Mouse (Mus musculus) intestine, embryonic 15.5 days (tissue): Measurements from ENCODE around the gene Lingo4. TPM values are rescaled to one million over a fixed set of nuclear protein-coding genes. Genes with fewer than 3 reads are reported as not detected.

Source experiments
- ATAC-seq: fragments of 200-750 bp; cut with Nextera tagmentation; 2 replicates; pipeline ENCODE4 v1.8.0; 2017; ENCODE audit warnings: moderate TSS enrichment, moderate library complexity
- H3K27ac ChIP-seq: fragments of 300-500 bp; sonication (generic); 2 replicates; pipeline ENCODE4 v1.5.1; 2015; ENCODE audit warnings: mild to moderate bottlenecking, inconsistent platforms
- H3K27me3 ChIP-seq: fragments of 300-500 bp; sonication (generic); replicated peaks from 2 replicates; pipeline ENCODE4 v1.6.1; 2015; ENCODE audit warnings: inconsistent platforms
- H3K36me3 ChIP-seq: fragments of 300-500 bp; sonication (generic); 2 replicates; pipeline ENCODE4 v1.6.1; 2015; ENCODE audit warnings: inconsistent platforms
- H3K4me1 ChIP-seq: fragments of 300-500 bp; sonication (generic); replicated peaks from 2 replicates; pipeline ENCODE4 v1.6.1; 2015; ENCODE audit warnings: inconsistent platforms
- H3K4me2 ChIP-seq: fragments of 300-500 bp; sonication (generic); replicated peaks from 2 replicates; pipeline ENCODE4 v1.6.1; 2015; ENCODE audit warnings: mild to moderate bottlenecking, inconsistent platforms
- H3K4me3 ChIP-seq: fragments of 300-500 bp; sonication (generic); replicated peaks from 2 replicates; pipeline ENCODE4 v1.5.1; 2015; ENCODE audit warnings: inconsistent platforms
- H3K9ac ChIP-seq: fragments of 300-500 bp; sonication (generic); 2 replicates; pipeline ENCODE4 v1.6.1; 2015; ENCODE audit warnings: inconsistent platforms
- H3K9me3 ChIP-seq: fragments of 300-500 bp; sonication (generic); 2 replicates; pipeline ENCODE4 v1.6.1; 2016; ENCODE audit warnings: inconsistent platforms
- WGBS: fragments of 180-500 bp; shearing (Covaris S2); methylation state at CpG from one replicate; pipeline ENCODE4 v1.1.7; 2015; 5-methylcytosine and 5-hydroxymethylcytosine counted together
- polyA plus RNA-seq: library from polyadenylated mRNA; unstranded; fragments of >200 nt; fragmentation: Nextera tagmentation; extraction: Ambion mirVana; gene quantifications from 2 replicates; pipeline ENCODE4 v1.2.1, GENCODE M21; 2015

Gene Lingo4
- polyA plus RNA-seq, 1 experiment from 2014 or later: 0.41 TPM

DNA sequence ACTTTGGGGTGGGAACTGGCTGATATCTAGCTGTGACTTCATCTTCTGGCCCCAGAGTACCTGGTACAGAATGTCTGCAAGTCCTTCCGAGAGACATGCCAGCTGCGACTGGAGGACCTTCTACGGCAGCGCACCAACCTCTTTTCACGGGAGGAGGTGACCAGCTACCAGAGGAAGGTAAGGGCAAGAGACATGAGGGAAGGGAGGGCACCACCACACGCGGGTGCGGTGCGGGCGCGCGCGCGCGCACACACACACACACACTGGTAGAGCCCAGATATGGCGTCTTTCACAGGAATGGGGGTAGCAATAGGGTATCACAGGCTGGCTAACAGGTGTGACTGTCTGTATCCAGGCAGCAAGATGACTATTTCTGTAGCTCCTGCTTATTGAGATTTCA lies 8.9 kb upstream of the Lingo4 start:
- Histone ChIP-seq H3K27me3 (no peaks in the 10 kb centered on the region; the same call in 1 of the 2 replicates), H3K27ac (no peak overlapping the region), H3K4me2 (no peak overlapping the region), H3K9me3 (no peaks in the 10 kb centered on the region), H3K36me3 (no peaks in the 10 kb centered on the region), H3K9ac (no peak overlapping the region), H3K4me3 (no peak overlapping the region), H3K4me1 (no peaks in the 10 kb centered on the region)
- no peak for ATAC-seq
- WGBS: 93% methylated on average over 16 of the region's 16 CpGs

DNA sequence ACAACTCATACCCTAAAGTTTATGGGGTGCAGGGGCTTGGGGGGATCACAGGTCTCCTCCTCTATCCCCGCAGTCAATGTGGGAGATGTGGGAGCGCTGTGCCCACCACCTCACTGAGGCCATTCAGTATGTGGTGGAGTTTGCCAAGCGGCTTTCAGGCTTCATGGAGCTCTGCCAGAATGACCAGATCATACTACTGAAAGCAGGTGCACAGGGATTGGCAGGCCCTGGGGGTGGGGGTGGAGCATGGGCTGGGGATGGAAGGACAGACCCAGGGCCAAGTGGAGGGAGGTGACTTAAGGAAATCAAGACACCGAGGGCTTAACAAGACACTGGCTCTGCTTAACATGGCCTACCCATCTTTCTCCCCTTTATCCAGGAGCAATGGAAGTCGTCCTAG lies 7.3 kb upstream of the Lingo4 start:
- WGBS: 77% methylated on average over 5 of the region's 5 CpGs
- Histone ChIP-seq H3K4me2 (no peak overlapping the region), H3K27ac (no peak overlapping the region), H3K4me3 (no peak overlapping the region), H3K9ac (no peak overlapping the region), H3K4me1 (no peaks in the 10 kb centered on the region), H3K9me3 (no peaks in the 10 kb centered on the region), H3K27me3 (no peaks in the 10 kb centered on the region; the same call in 1 of the 2 replicates), H3K36me3 (no peaks in the 10 kb centered on the region)
- ATAC-seq: no peak

DNA sequence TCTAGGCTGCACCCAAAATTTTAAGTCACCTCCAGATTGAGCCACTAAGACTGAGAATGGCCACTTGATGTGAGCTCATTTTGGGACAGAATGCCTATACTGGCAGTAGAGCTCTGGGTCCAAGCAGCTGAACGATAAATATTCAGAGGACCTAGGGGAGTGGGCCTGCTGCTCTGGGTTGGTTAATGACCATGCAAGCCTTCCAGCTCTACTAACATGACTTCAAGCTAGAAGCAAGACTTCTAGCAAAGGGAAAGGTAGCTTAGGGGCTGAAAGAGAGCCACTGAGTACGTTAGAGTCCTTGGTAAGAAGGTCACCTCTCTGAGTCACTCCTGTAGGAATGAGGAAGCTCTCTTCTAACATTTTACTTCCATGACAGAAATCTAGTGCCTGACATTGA lies 6.2 kb upstream of the Lingo4 start:
- Histone ChIP-seq H3K27me3 (peaks cover 6% of the 10 kb centered on the region), H3K36me3 (no peaks in the 10 kb centered on the region), H3K9ac (no peak overlapping the region), H3K27ac (no peak overlapping the region), H3K4me3 (no peak overlapping the region), H3K9me3 (no peaks in the 10 kb centered on the region), H3K4me1 (no peaks in the 10 kb centered on the region), H3K4me2 (no peak overlapping the region)
- ATAC-seq: no peak
- WGBS: 76% methylated on average over 2 of the region's 2 CpGs

DNA sequence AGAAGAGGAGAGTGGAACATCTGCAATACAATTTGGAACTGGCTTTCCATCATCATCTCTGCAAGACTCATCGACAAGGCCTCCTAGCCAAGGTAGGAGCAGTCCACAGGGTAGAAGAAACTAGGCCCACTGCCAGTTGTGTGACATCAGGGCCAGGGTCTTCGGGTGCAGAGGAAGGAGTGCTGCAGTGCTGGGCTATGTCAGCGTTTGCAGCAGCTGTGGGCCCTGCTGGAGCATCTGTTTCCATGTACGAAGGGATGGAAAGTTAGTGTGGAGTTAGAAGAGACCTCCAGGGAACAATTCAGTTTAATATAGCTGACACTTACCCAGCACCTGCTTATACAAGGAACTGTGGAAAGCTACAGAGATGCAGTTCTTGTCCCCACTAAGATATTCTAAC lies 5.3 kb upstream of the Lingo4 start:
- no peak for ATAC-seq
- no peak overlapping the region for H3K4me3 ChIP-seq
- no peak overlapping the region for H3K9ac ChIP-seq
- no peak overlapping the region for H3K4me2 ChIP-seq
- H3K9me3 ChIP-seq: no peaks in the 10 kb centered on the region
- H3K27me3 ChIP-seq: peaks cover 12% of the 10 kb centered on the region
- no peaks in the 10 kb centered on the region for H3K36me3 ChIP-seq
- WGBS: 60% methylated on average over 4 of the region's 4 CpGs
- H3K27ac ChIP-seq: no peak overlapping the region
- H3K4me1 ChIP-seq: no peaks in the 10 kb centered on the region

DNA sequence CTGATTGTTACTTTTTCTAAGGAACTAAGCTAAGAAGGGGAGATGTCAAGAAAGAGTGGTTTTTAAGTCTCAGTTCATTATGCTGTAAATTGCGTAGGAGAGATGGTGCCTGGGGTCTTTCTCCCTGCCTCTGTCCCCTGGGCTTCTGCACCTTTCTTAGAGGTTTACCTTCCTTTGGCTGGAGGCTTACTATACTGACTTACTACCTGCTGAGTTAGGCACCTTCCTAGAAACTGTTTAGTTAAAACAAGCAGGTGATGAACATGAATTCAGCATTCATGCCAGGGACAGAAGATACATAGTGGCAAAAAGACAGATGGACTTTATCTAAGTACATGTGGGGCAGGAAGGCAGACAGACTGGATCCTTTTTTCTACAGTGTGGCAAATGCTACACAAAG lies 2.0 kb upstream of the Lingo4 start:
- no peak overlapping the region for H3K9ac ChIP-seq
- no peaks in the 10 kb centered on the region for H3K9me3 ChIP-seq
- no peaks in the 10 kb centered on the region for H3K36me3 ChIP-seq
- H3K27ac ChIP-seq: no peak overlapping the region
- no peak overlapping the region for H3K4me3 ChIP-seq
- no peak for ATAC-seq
- H3K4me2 ChIP-seq: no peak overlapping the region
- H3K27me3 ChIP-seq: peaks cover 32% of the 10 kb centered on the region
- WGBS: 83% methylated on average over 1 of the region's 1 CpGs
- H3K4me1 ChIP-seq: 0 out of 2 replicates have a peak, but pooled peaks cover 2% of the 10 kb centered on the region

DNA sequence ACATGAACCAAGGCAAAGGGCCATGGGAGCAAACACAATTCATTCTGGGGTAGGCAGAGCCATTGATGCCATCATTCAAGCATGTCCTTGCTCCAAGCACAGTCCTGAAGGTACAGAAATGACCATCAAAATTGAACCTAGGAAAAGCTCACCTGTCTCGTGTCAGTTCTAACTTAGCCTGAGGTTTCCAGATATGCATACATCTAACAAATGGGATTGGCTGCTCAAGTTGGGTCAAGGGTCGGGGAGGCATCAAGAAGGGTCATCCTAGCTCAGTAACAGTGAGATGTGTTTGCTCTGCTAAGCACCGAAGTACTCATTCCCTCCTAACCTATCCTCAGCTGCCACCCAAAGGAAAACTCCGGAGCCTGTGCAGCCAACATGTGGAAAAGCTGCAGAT lies 1.5 kb upstream of the Lingo4 start:
- Histone ChIP-seq H3K27me3 (peaks cover 37% of the 10 kb centered on the region), H3K27ac (no peak overlapping the region), H3K9ac (no peak overlapping the region), H3K9me3 (no peaks in the 10 kb centered on the region), H3K36me3 (no peaks in the 10 kb centered on the region), H3K4me1 (0 out of 2 replicates have a peak, but pooled peaks cover 2% of the 10 kb centered on the region), H3K4me2 (no peak overlapping the region), H3K4me3 (no peak overlapping the region)
- 76% methylated on average over 4 of the region's 4 CpGs for WGBS
- ATAC-seq: no peak

DNA sequence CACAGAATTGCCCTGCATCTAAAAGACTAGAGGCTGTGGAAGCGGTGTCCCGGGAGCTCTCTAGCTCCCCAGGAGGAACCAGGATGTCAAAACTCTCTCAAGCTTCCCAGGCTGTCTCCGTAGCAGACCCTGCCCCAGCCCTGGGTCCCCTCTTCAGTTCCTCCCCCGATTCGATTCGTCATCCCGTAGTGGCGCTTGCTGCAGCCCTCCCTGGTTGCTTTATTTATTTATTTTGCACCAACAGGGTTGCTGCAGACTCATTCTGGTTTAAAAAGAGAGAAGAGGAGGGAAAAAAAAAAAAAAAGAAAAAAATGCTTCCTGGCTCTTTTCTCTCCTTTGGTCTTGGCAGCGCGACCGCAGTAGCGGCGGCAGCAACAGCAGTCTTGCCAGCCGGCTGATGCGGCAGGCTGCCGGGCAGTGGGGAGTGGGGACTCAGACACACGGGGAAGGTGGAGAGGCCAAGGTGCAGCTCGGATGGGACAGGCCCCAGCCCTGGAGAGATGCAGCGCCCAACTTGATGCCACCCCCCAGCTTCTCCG lies 695 bp downstream of the Lingo4 start:
- no peak overlapping the region for H3K9ac ChIP-seq
- 0 out of 2 replicates have a peak, but pooled peaks cover 2% of the 10 kb centered on the region for H3K4me1 ChIP-seq
- H3K4me2 ChIP-seq: peak overlapping the region; percentile 62
- no peak for ATAC-seq
- no peaks in the 10 kb centered on the region for H3K36me3 ChIP-seq
- H3K9me3 ChIP-seq: no peaks in the 10 kb centered on the region
- H3K27me3 ChIP-seq: peaks cover 45% of the 10 kb centered on the region
- no peak overlapping the region for H3K27ac ChIP-seq
- H3K4me3 ChIP-seq: peak overlapping the region; percentile 17
- WGBS: 3% methylated on average over 20 of the region's 20 CpGs

DNA sequence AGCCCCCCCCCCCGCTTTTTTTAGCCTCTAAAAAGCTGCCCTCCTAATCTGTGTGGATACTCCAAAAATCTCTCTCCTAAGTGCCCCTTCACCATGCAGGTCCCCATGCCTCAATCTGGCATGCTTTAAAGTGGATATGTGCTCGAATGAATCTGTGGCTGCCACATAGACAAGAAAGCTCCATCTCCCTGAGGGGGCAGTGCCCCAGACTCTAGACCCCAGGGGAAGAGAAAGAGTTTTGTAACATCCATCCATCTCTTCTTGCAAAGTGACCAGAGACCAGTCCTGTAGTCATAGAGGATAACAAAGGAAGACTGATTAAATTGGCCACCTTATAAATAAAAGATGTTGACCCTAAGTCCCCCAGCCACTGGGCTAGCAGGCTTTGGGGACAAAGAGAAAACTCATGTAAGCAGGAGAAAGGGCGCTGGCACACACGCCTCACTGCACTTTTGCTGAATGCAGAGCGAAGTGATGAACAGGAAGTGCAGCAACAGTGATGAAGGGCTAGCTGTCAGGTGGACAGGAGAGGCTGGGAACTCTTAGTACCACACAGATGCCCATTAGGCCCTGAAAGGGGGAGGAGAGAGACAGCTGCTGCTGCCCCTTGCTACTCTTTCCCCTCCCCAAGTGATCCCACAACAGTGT lies 1.5 kb downstream of the Lingo4 start:
- no peak for ATAC-seq
- no peaks in the 10 kb centered on the region for H3K9me3 ChIP-seq
- H3K27ac ChIP-seq: no peak overlapping the region
- peaks cover 45% of the 10 kb centered on the region for H3K27me3 ChIP-seq
- 0 out of 2 replicates have a peak, but pooled peaks cover 2% of the 10 kb centered on the region for H3K4me1 ChIP-seq
- WGBS: 46% methylated on average over 5 of the region's 5 CpGs
- H3K9ac ChIP-seq: no peak overlapping the region
- no peak overlapping the region for H3K4me3 ChIP-seq
- H3K36me3 ChIP-seq: no peaks in the 10 kb centered on the region
- no peak overlapping the region for H3K4me2 ChIP-seq

DNA sequence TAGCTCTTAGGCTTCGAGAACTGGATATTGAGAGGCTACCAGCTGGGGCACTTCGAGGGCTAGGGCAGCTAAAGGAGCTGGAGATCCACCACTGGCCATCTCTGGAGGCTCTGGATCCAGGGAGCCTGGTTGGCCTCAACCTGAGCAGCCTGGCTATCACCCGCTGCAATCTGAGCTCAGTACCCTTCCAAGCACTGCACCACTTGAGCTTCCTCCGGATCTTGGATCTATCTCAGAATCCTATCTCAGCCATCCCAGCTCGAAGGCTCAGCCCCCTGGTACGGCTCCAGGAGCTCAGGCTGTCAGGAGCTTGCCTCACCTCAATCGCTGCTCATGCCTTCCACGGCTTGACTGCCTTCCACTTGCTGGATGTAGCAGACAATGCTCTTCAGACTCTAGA lies 4.1 kb downstream of the Lingo4 start:
- Histone ChIP-seq H3K36me3 (no peaks in the 10 kb centered on the region), H3K4me3 (no peak overlapping the region), H3K27ac (no peak overlapping the region), H3K27me3 (peaks cover 38% of the 10 kb centered on the region), H3K9ac (no peak overlapping the region), H3K9me3 (no peaks in the 10 kb centered on the region), H3K4me2 (no peak overlapping the region), H3K4me1 (0 out of 2 replicates have a peak, but pooled peaks cover 2% of the 10 kb centered on the region)
- WGBS: 66% methylated on average over 8 of the region's 8 CpGs
- no peak for ATAC-seq

DNA sequence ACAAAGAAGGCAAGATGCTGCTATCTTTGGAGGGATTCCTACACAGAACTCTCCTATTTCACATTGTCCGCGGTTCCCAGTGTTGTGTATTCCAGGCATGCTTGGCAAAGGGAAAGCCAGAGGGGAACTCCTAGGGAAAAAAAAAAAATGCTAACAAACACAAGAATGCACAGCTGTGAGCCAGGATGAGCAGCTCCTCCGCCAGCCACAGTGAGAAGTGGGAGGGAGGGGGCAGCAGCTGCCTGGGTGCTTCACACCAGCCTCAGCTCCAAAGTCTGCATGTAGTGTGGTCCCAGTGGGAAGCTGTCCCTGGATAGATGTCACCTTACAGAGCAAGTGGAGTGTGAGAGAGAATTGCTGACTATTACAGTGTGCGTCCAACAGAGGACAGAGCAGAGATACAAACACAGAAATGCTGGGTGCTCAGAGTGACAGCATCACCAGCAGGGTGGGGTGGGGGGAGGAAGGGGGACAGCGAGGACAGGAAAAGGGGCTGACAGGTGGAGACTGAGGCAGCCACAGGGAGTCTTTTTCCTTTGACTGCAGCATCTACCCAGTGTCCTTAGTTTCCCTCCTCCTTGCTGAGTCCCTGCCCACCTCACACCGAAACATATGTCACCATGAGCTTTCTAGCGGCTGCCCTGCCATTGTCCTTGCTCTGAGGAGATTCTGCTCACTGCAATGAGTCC lies 6.2 kb downstream of the Lingo4 start:
- WGBS: 26% methylated on average over 7 of the region's 7 CpGs
- Histone ChIP-seq H3K27me3 (peaks cover 27% of the 10 kb centered on the region), H3K27ac (no peak overlapping the region), H3K4me3 (no peak overlapping the region), H3K4me2 (no peak overlapping the region), H3K36me3 (no peaks in the 10 kb centered on the region), H3K9me3 (no peaks in the 10 kb centered on the region), H3K9ac (no peak overlapping the region), H3K4me1 (no peaks in the 10 kb centered on the region)
- no peak for ATAC-seq

DNA sequence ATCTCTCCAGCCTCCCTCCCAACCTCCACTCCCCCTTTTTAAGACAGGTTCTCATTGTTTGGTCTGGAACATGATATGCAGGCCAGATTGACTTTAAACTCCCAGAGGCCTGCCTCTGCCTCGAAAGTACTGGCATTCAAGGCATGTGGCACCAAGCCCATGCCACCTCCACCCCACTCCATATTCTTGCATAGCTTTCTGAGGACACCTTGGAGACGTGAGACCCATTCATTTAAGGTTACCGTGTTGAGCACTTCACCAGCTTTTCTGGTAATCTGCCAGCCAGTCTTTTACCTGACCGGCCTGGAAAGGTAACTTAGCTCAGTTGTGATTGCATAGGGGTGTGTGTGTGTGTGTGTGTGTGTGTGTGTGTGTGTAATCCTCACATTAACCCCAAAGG lies 7.2 kb downstream of the Lingo4 start:
- Histone ChIP-seq H3K27ac (no peak overlapping the region), H3K4me3 (no peak overlapping the region), H3K4me2 (no peak overlapping the region), H3K27me3 (peaks cover 19% of the 10 kb centered on the region), H3K4me1 (no peaks in the 10 kb centered on the region), H3K9me3 (no peaks in the 10 kb centered on the region), H3K36me3 (no peaks in the 10 kb centered on the region), H3K9ac (no peak overlapping the region)
- ATAC-seq: no peak
- WGBS: 63% methylated on average over 4 of the region's 4 CpGs

DNA sequence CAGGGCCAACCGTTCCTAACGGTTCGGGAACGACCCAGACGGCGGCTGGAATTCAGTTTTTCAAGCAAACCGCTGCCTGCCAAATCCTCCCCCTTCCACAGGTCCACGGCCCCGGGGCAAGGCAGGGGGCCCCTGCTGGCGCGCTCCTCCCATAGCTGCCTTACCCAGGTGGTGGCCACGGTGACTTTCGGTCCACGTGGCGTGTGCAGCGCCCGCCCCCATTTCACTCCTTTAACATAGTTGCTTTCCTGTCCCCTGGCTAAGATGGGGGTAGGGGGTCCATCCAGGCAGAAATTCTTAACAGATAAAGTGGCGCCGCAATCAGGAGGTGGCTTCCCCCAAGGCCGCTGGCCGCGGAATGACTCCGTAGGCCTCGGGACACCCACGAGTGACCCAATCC lies 14.2 kb downstream of the Lingo4 start:
- 7% methylated on average over 25 of the region's 25 CpGs for WGBS
- H3K4me2 ChIP-seq: peak overlapping the region; percentile 94
- H3K27me3 ChIP-seq: no peaks in the 10 kb centered on the region
- peaks cover 7% of the 10 kb centered on the region for H3K4me1 ChIP-seq
- no peak overlapping the region for H3K27ac ChIP-seq
- H3K4me3 ChIP-seq: peak overlapping the region; percentile 47
- H3K36me3 ChIP-seq: no peaks in the 10 kb centered on the region
- ATAC-seq: peak; percentile 63
- H3K9ac ChIP-seq: peak overlapping the region; percentile 38
- no peaks in the 10 kb centered on the region for H3K9me3 ChIP-seq
